ENCODE assay signal across 8 mouse cellular contexts in the genomic region with DNA sequence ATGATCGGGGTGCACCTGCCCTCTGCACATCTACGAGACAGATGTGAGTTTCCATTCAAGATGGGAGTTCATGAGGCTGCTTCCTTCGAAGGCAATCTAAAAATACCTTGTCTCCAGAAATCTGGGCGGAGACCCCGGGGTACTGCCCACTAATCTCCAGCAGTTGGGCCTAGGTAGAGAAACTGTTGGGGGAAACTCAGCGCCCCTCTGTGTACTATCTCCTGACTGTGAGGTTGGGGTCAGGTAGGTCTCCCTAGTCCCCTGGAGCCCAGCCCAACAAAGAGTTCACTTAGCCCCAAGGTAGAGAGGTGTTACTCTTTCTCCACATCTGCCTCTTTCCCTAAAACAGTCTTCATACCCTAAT. TPM values are rescaled to one million over a fixed set of nuclear protein-coding genes. Genes with fewer than 3 reads are reported as not detected.
DNase-seq lines count a peak whose midpoint lies in the region; ATAC-seq and TF ChIP-seq lines count a peak whose summit lies in the region.
"Had no signal": no experiment of that assay in that cellular context is flagged by ENCODE, and none has a peak within 500 bp of the region (broad histone marks: within the 10 kb centered on the region; RNA-seq: fewer than 3 reads in every experiment).

No protein-coding gene starts in this region.

- intact Hi-C loops in left cerebral cortex, postnatal 4 days (cut with DNase I), result no loop called here

- H3K36me3 ChIP-seq in lung, embryonic 14.5 days (ENCODE audit: insufficient read depth), result peaks cover 33% of the 10 kb centered on the region
- peaks cover 27% of the 10 kb centered on the region for H3K36me3 ChIP-seq in embryonic facial prominence, embryonic 15.5 days
- peaks cover 44% of the 10 kb centered on the region for H3K36me3 ChIP-seq in limb, embryonic 10.5 days

- H3K4me2 ChIP-seq in lung, embryonic 14.5 days, result peak overlapping the region; percentile 85
- H3K4me2 ChIP-seq in embryonic facial prominence, embryonic 15.5 days (replicated peaks), result peak overlapping the region; percentile 70

- H3K9ac ChIP-seq in lung, embryonic 14.5 days, result peak overlapping the region; percentile 97
- H3K9ac ChIP-seq in embryonic facial prominence, embryonic 15.5 days, result peak overlapping the region; percentile 100

- H3K9me3 ChIP-seq in lung, embryonic 14.5 days (ENCODE audit: low read depth, low read length), result no peaks in the 10 kb centered on the region; the same call in 1 of the 2 replicates
- no peaks in the 10 kb centered on the region for H3K9me3 ChIP-seq in embryonic facial prominence, embryonic 15.5 days (replicated peaks)
- H3K9me3 ChIP-seq in limb, embryonic 10.5 days (replicated peaks), result peaks cover 20% of the 10 kb centered on the region

- WGBS in lung, embryonic 14.5 days, result 33% methylated on average over 6 of the region's 6 CpGs
- 32% methylated on average over 6 of the region's 6 CpGs for WGBS in embryonic facial prominence, embryonic 15.5 days
- WGBS in limb, embryonic 10.5 days, result 50% methylated on average over 6 of the region's 6 CpGs
- 16% methylated on average over 6 of the region's 6 CpGs for WGBS in olfactory bulb, adult 2 months

- no peak for TF ChIP-seq POLR2A in olfactory bulb, adult 2 months (IDR thresholded peaks at IDR 0.05; ENCODE audit: insufficient read depth, low read depth, low read length)

- no peak for TF ChIP-seq CTCF in lung, embryonic 14.5 days (IDR thresholded peaks at IDR 0.05; ENCODE audit: low read depth)
- no peak for TF ChIP-seq CTCF in olfactory bulb, adult 2 months (IDR thresholded peaks at IDR 0.05; ENCODE audit: insufficient read depth, low read depth, low read length)

- no peaks in the 10 kb centered on the region for H3K27me3 ChIP-seq in lung, embryonic 14.5 days (ENCODE audit: insufficient read depth, low read length)
- no peaks in the 10 kb centered on the region for H3K27me3 ChIP-seq in embryonic facial prominence, embryonic 15.5 days
- H3K27me3 ChIP-seq in limb, embryonic 10.5 days (ENCODE audit: low read depth, poor library complexity, severe bottlenecking), result no peaks in the 10 kb centered on the region

- peak; percentile 17 for DNase-seq in lung, embryonic 14.5 days
- DNase-seq in lung, postnatal 14 days, result no peak
- peak; percentile 44 for DNase-seq in limb, embryonic 10.5 days (ENCODE audit: low spot score)
- DNase-seq in left cerebral cortex, postnatal 4 days, result no peak
- DNase-seq in thymus, postnatal 14 days, result no peak
- DNase-seq: adrenal gland, postnatal 14 days had no signal

- H3K27ac ChIP-seq in lung, embryonic 14.5 days (ENCODE audit: low read depth), result peak overlapping the region; percentile 87; the same call in 1 of the 2 replicates
- peak overlapping the region; percentile 93 for H3K27ac ChIP-seq in embryonic facial prominence, embryonic 15.5 days (replicated peaks)
- H3K27ac ChIP-seq in limb, embryonic 10.5 days, result peak overlapping the region; percentile 99
- H3K27ac ChIP-seq in olfactory bulb, adult 2 months (ENCODE audit: insufficient read depth, low read depth, low read length), result peak overlapping the region; percentile 60; the same call in 1 of the 2 replicates

- peak overlapping the region; percentile 91 for H3K4me3 ChIP-seq in lung, embryonic 14.5 days (ENCODE audit: low read depth, low read length)
- H3K4me3 ChIP-seq in embryonic facial prominence, embryonic 15.5 days (replicated peaks), result peak overlapping the region; percentile 88
- peak overlapping the region; percentile 81 for H3K4me3 ChIP-seq in limb, embryonic 10.5 days
- H3K4me3 ChIP-seq in olfactory bulb, adult 2 months (ENCODE audit: insufficient read depth, low read depth, low read length), result peak overlapping the region; percentile 96

- ATAC-seq in lung, embryonic 14.5 days (ENCODE audit: insufficient read depth), result peak; percentile 4; the same call in 1 of the 2 replicates
- no peak for ATAC-seq in embryonic facial prominence, embryonic 15.5 days (ENCODE audit: insufficient number of reproducible peaks, low FRiP score, low TSS enrichment, low read depth)

- peaks cover 2% of the 10 kb centered on the region; the same call in 1 of the 2 replicates for H3K4me1 ChIP-seq in lung, embryonic 14.5 days (ENCODE audit: insufficient read depth)
- 0 out of 2 replicates have a peak, but pooled peaks cover 8% of the 10 kb centered on the region for H3K4me1 ChIP-seq in embryonic facial prominence, embryonic 15.5 days
- peaks cover 13% of the 10 kb centered on the region; the same call in 1 of the 2 replicates for H3K4me1 ChIP-seq in limb, embryonic 10.5 days
- peaks cover 11% of the 10 kb centered on the region for H3K4me1 ChIP-seq in olfactory bulb, adult 2 months (ENCODE audit: control insufficient read depth, insufficient read depth, low read length)

RNA-seq across cellular contexts. Expression of a gene that starts 0.9 kb away (rescaled TPM):
- polyA plus RNA-seq in lung, embryonic 14.5 days (2014; fragmentation: Nextera tagmentation; extraction: Ambion mirVana), result 19.9 and 21.7 TPM in 2 replicates
- polyA plus RNA-seq in embryonic facial prominence, embryonic 15.5 days (2015; fragmentation: Nextera tagmentation; extraction: Ambion mirVana), result 48.6 and 53.1 TPM in 2 replicates
- polyA plus RNA-seq in limb, embryonic 10.5 days (2016; fragmentation: Nextera tagmentation; extraction: Ambion mirVana), result 71.3 and 80.8 TPM in 2 replicates
- polyA plus RNA-seq in olfactory bulb, adult 2 months (2012; ENCODE audit: insufficient read depth, insufficient read length, low replicate concordance, missing spikeins), result not detected in 2 replicates
- total RNA-seq in left cerebral cortex, postnatal 4 days (2021), result 10 to 100 TPM; 43.3 TPM

RNA-seq across cellular contexts. Expression of a gene that starts 6.4 kb away (rescaled TPM):
- 38.3 and 39.9 TPM in 2 replicates for polyA plus RNA-seq in lung, embryonic 14.5 days (2014; fragmentation: Nextera tagmentation; extraction: Ambion mirVana)
- 55.4 and 65.7 TPM in 2 replicates for polyA plus RNA-seq in embryonic facial prominence, embryonic 15.5 days (2015; fragmentation: Nextera tagmentation; extraction: Ambion mirVana)
- polyA plus RNA-seq in limb, embryonic 10.5 days (2016; fragmentation: Nextera tagmentation; extraction: Ambion mirVana), result 59.4 and 71.5 TPM in 2 replicates
- 296 TPM in 1 of 2 replicates, not detected in the other for polyA plus RNA-seq in olfactory bulb, adult 2 months (2012; ENCODE audit: insufficient read depth, insufficient read length, low replicate concordance, missing spikeins)
- 10 to 100 TPM; 74.8 to 81.3 TPM for total RNA-seq in left cerebral cortex, postnatal 4 days (2021)

RNA-seq across cellular contexts. Expression of a gene that starts 21.4 kb away (rescaled TPM):
- polyA plus RNA-seq in lung, embryonic 14.5 days (2014; fragmentation: Nextera tagmentation; extraction: Ambion mirVana), result 17.5 and 19.1 TPM in 2 replicates
- polyA plus RNA-seq in embryonic facial prominence, embryonic 15.5 days (2015; fragmentation: Nextera tagmentation; extraction: Ambion mirVana), result 23.8 and 24.3 TPM in 2 replicates
- 17.7 and 21.1 TPM in 2 replicates for polyA plus RNA-seq in limb, embryonic 10.5 days (2016; fragmentation: Nextera tagmentation; extraction: Ambion mirVana)
- not detected in 2 replicates for polyA plus RNA-seq in olfactory bulb, adult 2 months (2012; ENCODE audit: insufficient read depth, insufficient read length, low replicate concordance, missing spikeins)
- 10 to 100 TPM; 75.9 to 81.6 TPM for total RNA-seq in left cerebral cortex, postnatal 4 days (2021)

RNA-seq across cellular contexts. Expression of a gene that starts 23.2 kb away (rescaled TPM):
- polyA plus RNA-seq in lung, embryonic 14.5 days (2014; fragmentation: Nextera tagmentation; extraction: Ambion mirVana), result not detected in 2 replicates
- polyA plus RNA-seq in embryonic facial prominence, embryonic 15.5 days (2015; fragmentation: Nextera tagmentation; extraction: Ambion mirVana), result not detected in 2 replicates
- not detected in 2 replicates for polyA plus RNA-seq in limb, embryonic 10.5 days (2016; fragmentation: Nextera tagmentation; extraction: Ambion mirVana)
- polyA plus RNA-seq in olfactory bulb, adult 2 months (2012; ENCODE audit: insufficient read depth, insufficient read length, low replicate concordance, missing spikeins), result not detected in 2 replicates
- not detected for total RNA-seq in left cerebral cortex, postnatal 4 days (2021)
- total RNA-seq: adrenal gland, postnatal 14 days had no signal

RNA-seq across cellular contexts. Expression of a gene that starts 26.3 kb away (rescaled TPM):
- 3.9 and 4.4 TPM in 2 replicates for polyA plus RNA-seq in lung, embryonic 14.5 days (2014; fragmentation: Nextera tagmentation; extraction: Ambion mirVana)
- 5.9 and 9.7 TPM in 2 replicates for polyA plus RNA-seq in embryonic facial prominence, embryonic 15.5 days (2015; fragmentation: Nextera tagmentation; extraction: Ambion mirVana)
- polyA plus RNA-seq in limb, embryonic 10.5 days (2016; fragmentation: Nextera tagmentation; extraction: Ambion mirVana), result 6.3 and 7.6 TPM in 2 replicates
- polyA plus RNA-seq in olfactory bulb, adult 2 months (2012; ENCODE audit: insufficient read depth, insufficient read length, low replicate concordance, missing spikeins), result not detected in 2 replicates
- total RNA-seq in left cerebral cortex, postnatal 4 days (2021), result under 1 TPM; 0.64 to 0.66 TPM

Comparison
In these comparisons a context has a peak if more than half of its experiments do, and no peak if none do; other contexts are left out.
1. DNase-seq: peak in lung, embryonic 14.5 days (single experiment) and limb, embryonic 10.5 days (single experiment); none in lung, postnatal 14 days (single experiment), left cerebral cortex, postnatal 4 days (single experiment) and thymus, postnatal 14 days (single experiment).
2. RNA of a gene that starts 0.9 kb away (polyA plus RNA-seq): 71.3 to 80.8 TPM in limb, embryonic 10.5 days, 48.6 to 53.1 TPM in embryonic facial prominence, embryonic 15.5 days and 19.9 to 21.7 TPM in lung, embryonic 14.5 days; not detected in olfactory bulb, adult 2 months; every median in the first group is over 10 times any median in the second.
3. RNA of a gene that starts 21.4 kb away (polyA plus RNA-seq): 23.8 to 24.3 TPM in embryonic facial prominence, embryonic 15.5 days, 17.7 to 21.1 TPM in limb, embryonic 10.5 days and 17.5 to 19.1 TPM in lung, embryonic 14.5 days; not detected in olfactory bulb, adult 2 months; every median in the first group is over 10 times any median in the second.
4. Peak in every context shown above with its lines, with median percentiles within 50 percentile points of each other: H3K27ac ChIP-seq and H3K4me3 ChIP-seq.